Mouse (Mus musculus) urinary bladder, adult 2 months (tissue): ENCODE data around the gene Olfr1097. TPM values are rescaled to one million over a fixed set of nuclear protein-coding genes. Genes with fewer than 3 reads are reported as not detected.

Source experiments
- DNase-seq: peaks from one replicate; pipeline ENCODE4 v3.0.0; 2022; ENCODE audit warnings: low spot score
- polyA plus RNA-seq: library from polyadenylated mRNA; depleted of rRNA; stranded (reverse); fragments of >200 nt; gene quantifications from 2 replicates; pipeline ENCODE4 v1.2.3, GENCODE M21; 2012; rRNA removed

The Olfr1097 gene
- polyA plus RNA-seq = not detected in 2 replicates

DNA sequence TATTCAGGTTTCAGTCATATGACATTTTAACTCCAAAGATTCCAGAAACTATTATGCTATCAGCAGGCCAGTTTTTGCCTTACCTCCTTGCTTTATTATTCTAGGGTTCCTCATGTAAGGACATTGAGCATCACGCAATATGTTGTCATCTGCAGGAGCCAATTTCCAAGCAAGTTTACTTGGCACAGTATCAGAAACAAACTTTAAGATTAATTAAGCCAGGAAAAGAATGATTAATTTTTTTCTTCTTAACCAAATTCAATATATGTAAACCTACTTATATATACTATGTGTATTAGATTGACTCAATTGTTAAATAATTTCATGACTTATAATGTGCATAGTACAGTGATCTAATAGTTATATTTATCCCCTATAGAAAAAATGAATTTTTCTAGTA lies at the start of gene Olfr1097:
Gene Olfr1097, minus strand, starts transcription at position 101 of the 400 bp plus-strand sequence.
- DNase-seq = no peak

GRCm38 (mm10) chr2:86926557-86926956 lies 34.5 kb upstream of the Olfr1097 start:
- DNase-seq = no peak

- no peak for DNase-seq
Observed at GRCm38 (mm10) chr2:86924445-86924844, 32.4 kb upstream of the Olfr1097 start, which contains the start of gene Olfr1098. TSS of gene Olfr1098 (minus strand) at chr2:86924545.

DNA sequence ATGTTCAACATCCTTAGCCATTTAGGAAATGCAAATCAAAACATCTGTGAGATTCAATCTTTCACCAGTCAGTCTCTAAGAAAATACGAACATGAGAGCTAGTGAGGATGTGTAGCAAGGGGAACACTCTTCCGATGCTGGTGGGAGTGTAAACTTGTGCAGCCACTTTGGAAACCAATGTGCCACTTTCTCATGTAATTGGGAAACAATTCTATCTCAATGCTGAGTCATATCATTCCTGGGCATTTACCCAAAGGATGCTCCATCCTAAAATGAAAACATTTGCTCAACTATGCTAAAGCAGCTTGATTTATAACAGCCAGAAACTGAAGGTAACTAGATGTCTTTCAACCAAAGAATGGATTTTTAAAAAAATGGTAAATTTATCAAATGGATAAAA lies 13.6 kb upstream of the Olfr1097 start:
- no peak for DNase-seq

DNA sequence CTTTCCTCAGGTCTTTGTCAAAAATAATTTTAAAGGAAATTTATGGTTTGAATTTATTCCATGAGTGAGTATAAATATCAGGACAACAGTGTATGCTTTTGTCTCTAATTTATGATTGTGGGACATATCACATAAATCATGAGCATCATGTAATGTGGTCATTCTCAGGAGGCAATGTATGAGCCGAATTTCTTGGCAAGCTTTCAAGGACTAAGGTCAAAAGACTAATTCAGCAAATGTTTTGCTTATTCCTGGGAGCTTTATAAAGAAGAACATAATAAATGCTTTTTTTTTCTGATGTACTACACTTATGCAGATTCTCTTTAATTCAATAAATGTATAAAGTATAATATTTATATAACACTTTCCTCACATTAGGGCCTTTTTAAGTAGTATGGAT lies 17.3 kb downstream of the Olfr1097 start, which contains the start of gene Gm13723:
Gene Gm13723, minus strand, starts transcription at position 101 of the 400 bp plus-strand sequence.
- no peak for DNase-seq

GRCm38 (mm10) chr2:86851596-86851995 lies 40.4 kb downstream of the Olfr1097 start, which contains the start of gene Olfr1095:
TSS of gene Olfr1095 (minus strand) at chr2:86851696.
- DNase-seq = no peak

Other genes with a start within 250 kb of the Olfr1097 start
- not detected in 2 replicates for gene Olfr1085, start 230.2 kb downstream of the Olfr1097 start, polyA plus RNA-seq
- gene Olfr1086, start 212.1 kb downstream of the Olfr1097 start, polyA plus RNA-seq = not detected in 2 replicates
- gene Olfr1087, start 193.8 kb downstream of the Olfr1097 start, polyA plus RNA-seq = not detected in 2 replicates
- not detected in 2 replicates for gene Olfr1089, start 158.5 kb downstream of the Olfr1097 start, polyA plus RNA-seq
- not detected in 2 replicates for gene Olfr1090, start 133.2 kb downstream of the Olfr1097 start, polyA plus RNA-seq
- gene Olfr1093, start 109.7 kb downstream of the Olfr1097 start, polyA plus RNA-seq = not detected in 2 replicates
- gene Olfr141, start 82.2 kb downstream of the Olfr1097 start, polyA plus RNA-seq = not detected in 2 replicates
- gene Olfr1094, start 67.6 kb downstream of the Olfr1097 start, polyA plus RNA-seq = not detected in 2 replicates
- not detected in 2 replicates for gene Olfr1095, start 40.5 kb downstream of the Olfr1097 start, polyA plus RNA-seq
- not detected in 2 replicates for gene Gm13723, start 17.4 kb downstream of the Olfr1097 start, polyA plus RNA-seq
- gene Olfr1098, start 32.3 kb upstream of the Olfr1097 start, polyA plus RNA-seq = not detected in 2 replicates
- gene Olfr1099, start 68.5 kb upstream of the Olfr1097 start, polyA plus RNA-seq = not detected in 2 replicates
- gene Olfr1100, start 87.7 kb upstream of the Olfr1097 start, polyA plus RNA-seq = not detected in 2 replicates
- gene Olfr1101, start 99.0 kb upstream of the Olfr1097 start, polyA plus RNA-seq = not detected in 2 replicates
- not detected in 2 replicates for gene Olfr1102, start 106.2 kb upstream of the Olfr1097 start, polyA plus RNA-seq
- not detected in 2 replicates for gene Olfr1104, start 134.9 kb upstream of the Olfr1097 start, polyA plus RNA-seq
- not detected in 2 replicates for gene Olfr1105, start 144.3 kb upstream of the Olfr1097 start, polyA plus RNA-seq
- gene Olfr1106, start 160.1 kb upstream of the Olfr1097 start, polyA plus RNA-seq = not detected in 2 replicates
- gene Olfr1107, start 183.6 kb upstream of the Olfr1097 start, polyA plus RNA-seq = not detected in 2 replicates
- gene Olfr1109, start 203.8 kb upstream of the Olfr1097 start, polyA plus RNA-seq = not detected in 2 replicates
- not detected in 2 replicates for gene Olfr259, start 222.4 kb upstream of the Olfr1097 start, polyA plus RNA-seq
- not detected in 2 replicates for gene Olfr1110, start 248.1 kb upstream of the Olfr1097 start, polyA plus RNA-seq